Mouse (Mus musculus): ENCODE results near the gene Adgrl2. TPM values are rescaled to one million over a fixed set of nuclear protein-coding genes. Genes with fewer than 3 reads are reported as not detected.
A peak's percentile ranks its signal among the peaks of the same experiment; 100 is the strongest.

The Adgrl2 gene
- polyA plus RNA-seq, 1 experiment from 2014 or later = 4.3 TPM

GRCm38 (mm10) chr3:148898535-148899250 is 91.7 kb downstream of the Adgrl2 start:
- Histone ChIP-seq H3K36me3 (no peaks in the 10 kb centered on the region), H3K27ac (no peak overlapping the region), H3K9me3 (replicated peaks) (no peaks in the 10 kb centered on the region), H3K4me3 (replicated peaks) (no peak overlapping the region), H3K4me2 (no peak overlapping the region), H3K27me3 (no peaks in the 10 kb centered on the region), H3K9ac (no peak overlapping the region), H3K4me1 (replicated peaks) (peaks cover 17% of the 10 kb centered on the region)
- no peak for DNase-seq
- WGBS (ENCODE audit: insufficient replicate concordance) = 64% methylated on average over 8 of the region's 8 CpGs
- ATAC-seq (ENCODE audit: low read depth) = no peak

- no peak overlapping the region for H3K4me2 ChIP-seq
- WGBS (ENCODE audit: insufficient replicate concordance) = 68% methylated on average over 10 of the region's 10 CpGs
- H3K36me3 ChIP-seq = no peaks in the 10 kb centered on the region
- H3K4me1 ChIP-seq (replicated peaks) = peaks cover 17% of the 10 kb centered on the region
- DNase-seq (no peak), ATAC-seq (ENCODE audit: low read depth) (no peak)
- H3K9ac ChIP-seq = no peak overlapping the region
- no peaks in the 10 kb centered on the region for H3K9me3 ChIP-seq (replicated peaks)
- no peak overlapping the region for H3K27ac ChIP-seq
- H3K4me3 ChIP-seq (replicated peaks) = no peak overlapping the region
- H3K27me3 ChIP-seq = no peaks in the 10 kb centered on the region
These were observed 94.1 kb downstream of the Adgrl2 start for GRCm38 (mm10) chr3:148896281-148896680.

- ATAC-seq (ENCODE audit: low read depth) = no peak
- Histone ChIP-seq H3K4me2 (no peak overlapping the region), H3K9me3 (replicated peaks) (no peaks in the 10 kb centered on the region), H3K4me3 (replicated peaks) (no peak overlapping the region), H3K27me3 (no peaks in the 10 kb centered on the region), H3K27ac (no peak overlapping the region), H3K36me3 (no peaks in the 10 kb centered on the region), H3K9ac (no peak overlapping the region), H3K4me1 (replicated peaks) (peaks cover 17% of the 10 kb centered on the region)
- DNase-seq = no peak
- 44% methylated on average over 13 of the region's 13 CpGs for WGBS (ENCODE audit: insufficient replicate concordance)
These were observed 94.8 kb downstream of the Adgrl2 start for GRCm38 (mm10) chr3:148895396-148896109.

GRCm38 (mm10) chr3:148894867-148895266 is 95.5 kb downstream of the Adgrl2 start:
- ATAC-seq (ENCODE audit: low read depth) = no peak
- no peak overlapping the region for H3K27ac ChIP-seq
- no peaks in the 10 kb centered on the region for H3K9me3 ChIP-seq (replicated peaks)
- H3K4me3 ChIP-seq (replicated peaks) = no peak overlapping the region
- H3K27me3 ChIP-seq = no peaks in the 10 kb centered on the region
- no peak overlapping the region for H3K9ac ChIP-seq
- H3K4me2 ChIP-seq = no peak overlapping the region
- 71% methylated on average over 8 of the region's 8 CpGs for WGBS (ENCODE audit: insufficient replicate concordance)
- no peaks in the 10 kb centered on the region for H3K36me3 ChIP-seq
- H3K4me1 ChIP-seq (replicated peaks) = peaks cover 13% of the 10 kb centered on the region; the same call in 1 of the 2 replicates
- DNase-seq = no peak

GRCm38 (mm10) chr3:148887902-148888301 is 102.5 kb downstream of the Adgrl2 start:
- H3K27ac ChIP-seq = no peak overlapping the region
- no peak overlapping the region for H3K9ac ChIP-seq
- H3K4me3 ChIP-seq (replicated peaks) = no peak overlapping the region
- no peaks in the 10 kb centered on the region for H3K36me3 ChIP-seq
- no peaks in the 10 kb centered on the region for H3K9me3 ChIP-seq (replicated peaks)
- no peaks in the 10 kb centered on the region for H3K27me3 ChIP-seq
- ATAC-seq (ENCODE audit: low read depth) (no peak), DNase-seq (no peak)
- H3K4me1 ChIP-seq (replicated peaks) = peaks cover 4% of the 10 kb centered on the region; the same call in 1 of the 2 replicates
- H3K4me2 ChIP-seq = no peak overlapping the region
- WGBS (ENCODE audit: insufficient replicate concordance) = 71% methylated on average over 5 of the region's 5 CpGs

GRCm38 (mm10) chr3:148886956-148887355 is 103.4 kb downstream of the Adgrl2 start:
- H3K9ac ChIP-seq = no peak overlapping the region
- H3K4me3 ChIP-seq (replicated peaks) = no peak overlapping the region
- no peak overlapping the region for H3K4me2 ChIP-seq
- peaks cover 4% of the 10 kb centered on the region; the same call in 1 of the 2 replicates for H3K4me1 ChIP-seq (replicated peaks)
- DNase-seq (no peak), ATAC-seq (ENCODE audit: low read depth) (no peak)
- no peak overlapping the region for H3K27ac ChIP-seq
- no peaks in the 10 kb centered on the region for H3K27me3 ChIP-seq
- H3K36me3 ChIP-seq = no peaks in the 10 kb centered on the region
- 61% methylated on average over 4 of the region's 4 CpGs for WGBS (ENCODE audit: insufficient replicate concordance)
- H3K9me3 ChIP-seq (replicated peaks) = no peaks in the 10 kb centered on the region

GRCm38 (mm10) chr3:148885980-148886668 is 104.2 kb downstream of the Adgrl2 start:
- no peak overlapping the region for H3K9ac ChIP-seq
- H3K27me3 ChIP-seq = no peaks in the 10 kb centered on the region
- no peak overlapping the region for H3K27ac ChIP-seq
- WGBS (ENCODE audit: insufficient replicate concordance) = 33% methylated on average over 8 of the region's 8 CpGs
- peaks cover 4% of the 10 kb centered on the region; the same call in 1 of the 2 replicates for H3K4me1 ChIP-seq (replicated peaks)
- ATAC-seq (ENCODE audit: low read depth) (no peak), DNase-seq (no peak)
- no peaks in the 10 kb centered on the region for H3K9me3 ChIP-seq (replicated peaks)
- no peak overlapping the region for H3K4me2 ChIP-seq
- no peaks in the 10 kb centered on the region for H3K36me3 ChIP-seq
- H3K4me3 ChIP-seq (replicated peaks) = no peak overlapping the region

GRCm38 (mm10) chr3:148885184-148885583 is 105.2 kb downstream of the Adgrl2 start:
- H3K4me2 ChIP-seq = no peak overlapping the region
- no peaks in the 10 kb centered on the region for H3K9me3 ChIP-seq (replicated peaks)
- H3K9ac ChIP-seq = no peak overlapping the region
- H3K4me1 ChIP-seq (replicated peaks) = peaks cover 4% of the 10 kb centered on the region; the same call in 1 of the 2 replicates
- WGBS (ENCODE audit: insufficient replicate concordance) = 71% methylated on average over 4 of the region's 4 CpGs
- H3K27ac ChIP-seq = no peak overlapping the region
- H3K4me3 ChIP-seq (replicated peaks) = no peak overlapping the region
- no peaks in the 10 kb centered on the region for H3K36me3 ChIP-seq
- H3K27me3 ChIP-seq = no peaks in the 10 kb centered on the region
- no peak for DNase-seq
- ATAC-seq (ENCODE audit: low read depth) = no peak

- H3K9ac ChIP-seq = no peak overlapping the region
- no peak for DNase-seq
- no peaks in the 10 kb centered on the region for H3K36me3 ChIP-seq
- H3K4me1 ChIP-seq (replicated peaks) = no peaks in the 10 kb centered on the region
- WGBS (ENCODE audit: insufficient replicate concordance) = 85% methylated on average over 5 of the region's 5 CpGs
- no peak overlapping the region for H3K27ac ChIP-seq
- H3K9me3 ChIP-seq (replicated peaks) = no peaks in the 10 kb centered on the region
- ATAC-seq (ENCODE audit: low read depth) = no peak
- H3K4me3 ChIP-seq (replicated peaks) = no peak overlapping the region
- H3K27me3 ChIP-seq = no peaks in the 10 kb centered on the region
- no peak overlapping the region for H3K4me2 ChIP-seq
These were observed 108.9 kb downstream of the Adgrl2 start for GRCm38 (mm10) chr3:148881431-148881830.

- Histone ChIP-seq H3K4me1 (replicated peaks) (peaks cover 10% of the 10 kb centered on the region), H3K36me3 (no peaks in the 10 kb centered on the region), H3K9me3 (replicated peaks) (no peaks in the 10 kb centered on the region), H3K4me3 (replicated peaks) (no peak overlapping the region), H3K27me3 (no peaks in the 10 kb centered on the region), H3K9ac (no peak overlapping the region), H3K4me2 (no peak overlapping the region), H3K27ac (no peak overlapping the region)
- WGBS (ENCODE audit: insufficient replicate concordance) = 66% methylated on average over 5 of the region's 5 CpGs
- no peak for ATAC-seq (ENCODE audit: low read depth)
- no peak for DNase-seq
These were observed 117.8 kb downstream of the Adgrl2 start for GRCm38 (mm10) chr3:148872563-148872962.

- ATAC-seq (ENCODE audit: low read depth) (0 out of 2 replicates have a peak, but pooled peaks have one; percentile 31), DNase-seq (no peak)
- Histone ChIP-seq H3K27ac (no peak overlapping the region), H3K9ac (no peak overlapping the region), H3K9me3 (replicated peaks) (no peaks in the 10 kb centered on the region), H3K4me2 (no peak overlapping the region), H3K27me3 (no peaks in the 10 kb centered on the region), H3K36me3 (no peaks in the 10 kb centered on the region), H3K4me1 (replicated peaks) (peaks cover 11% of the 10 kb centered on the region), H3K4me3 (replicated peaks) (no peak overlapping the region)
- WGBS (ENCODE audit: insufficient replicate concordance) = 34% methylated on average over 5 of the region's 5 CpGs
These were observed 118.4 kb downstream of the Adgrl2 start for GRCm38 (mm10) chr3:148871792-148872464.

Data from liver, embryonic 13.5 days (tissue).